Mouse (Mus musculus): ENCODE measurements around the gene BC037034. TPM values are rescaled to one million over a fixed set of nuclear protein-coding genes. Genes with fewer than 3 reads are reported as not detected.
"Not testable (repeated sequence)": the region's sequence is repeated elsewhere in the genome, so short reads cannot be mapped to it uniquely, and the experiment has no call there.

The BC037034 gene
- polyA plus RNA-seq, 1 experiment from 2014 or later, result 4.8 TPM

DNA sequence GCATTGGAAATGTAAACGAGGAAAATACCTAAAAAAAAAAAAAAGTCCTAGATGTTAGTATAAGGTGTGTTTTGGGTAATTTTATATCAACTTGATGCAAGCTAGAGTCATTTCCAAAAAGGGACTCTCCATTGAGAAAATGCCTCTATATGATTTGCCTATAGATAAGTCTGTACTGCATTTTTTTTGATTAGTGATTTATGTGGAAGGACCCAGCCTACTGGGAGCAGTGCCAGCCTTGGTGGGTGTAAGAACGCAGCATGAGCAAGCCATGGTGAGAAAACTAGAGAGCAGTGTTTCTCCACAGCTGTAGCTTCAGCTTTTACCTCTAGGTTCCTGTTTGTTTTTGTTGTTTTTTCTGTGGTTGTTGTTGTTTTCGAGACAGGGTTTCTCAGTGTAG lies 40.5 kb downstream of the BC037034 start:
- Histone ChIP-seq H3K36me3 (ENCODE audit: control insufficient read depth, insufficient read depth, low read length) (no peaks in the 10 kb centered on the region), H3K4me2 (ENCODE audit: low read depth, severe bottlenecking) (no peak overlapping the region), H3K4me3 (ENCODE audit: low read depth, low read length) (no peak overlapping the region), H3K9ac (ENCODE audit: low read length) (no peak overlapping the region), H3K27me3 (ENCODE audit: control insufficient read depth, insufficient read depth, low read length) (no peaks in the 10 kb centered on the region), H3K9me3 (ENCODE audit: control insufficient read depth, low read length) (no peaks in the 10 kb centered on the region), H3K27ac (replicated peaks; ENCODE audit: low read depth, low read length) (no peak overlapping the region), H3K4me1 (ENCODE audit: control insufficient read depth, insufficient read depth, low read length) (no peaks in the 10 kb centered on the region)
- 69% methylated on average over 3 of the region's 3 CpGs for WGBS
- no peak for DNase-seq (ENCODE audit: low spot score)
- ATAC-seq (ENCODE audit: insufficient number of reproducible peaks, low FRiP score, low TSS enrichment, low read depth), result no peak

DNA sequence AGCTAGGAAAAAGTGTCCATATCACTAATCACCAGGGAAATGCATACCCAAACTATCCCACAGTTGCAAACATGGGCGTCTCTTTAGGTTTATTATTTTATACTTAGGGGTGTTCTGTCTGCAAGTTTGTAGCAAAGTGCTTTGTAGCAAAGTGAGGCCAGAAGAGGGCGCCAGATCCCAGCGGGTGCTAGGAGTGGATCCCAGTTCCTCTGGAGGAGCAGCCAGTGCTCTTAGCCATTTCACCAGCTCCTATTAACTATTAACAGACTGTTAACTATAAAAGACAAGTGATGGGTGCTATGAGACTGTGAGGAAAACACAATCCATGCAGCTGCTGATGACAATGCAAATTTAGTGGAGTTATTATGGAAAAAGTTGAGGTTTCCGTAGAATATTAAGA lies 41.7 kb downstream of the BC037034 start:
- no peak overlapping the region for H3K27ac ChIP-seq (replicated peaks; ENCODE audit: low read depth, low read length)
- DNase-seq (ENCODE audit: low spot score) (peak; percentile 82), ATAC-seq (ENCODE audit: insufficient number of reproducible peaks, low FRiP score, low TSS enrichment, low read depth) (no peak)

DNA sequence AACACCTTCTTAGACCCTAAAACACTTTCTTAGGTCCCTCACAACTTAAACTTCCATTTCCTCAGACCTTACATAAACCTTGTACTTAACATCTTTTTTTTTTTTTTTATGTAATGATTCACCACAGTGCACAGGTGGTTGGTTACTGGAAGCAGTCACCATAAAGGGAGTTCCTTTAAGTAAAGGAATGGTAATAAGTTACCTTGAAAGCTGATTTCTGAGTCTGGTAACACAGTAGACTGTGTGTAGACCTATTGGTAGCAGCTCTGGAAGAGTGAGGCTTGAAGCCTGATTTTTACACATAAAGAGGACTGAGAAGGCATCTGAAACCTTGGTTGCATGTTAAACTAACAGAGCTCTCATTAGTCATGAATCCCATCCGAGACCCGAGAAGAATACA lies 44.0 kb downstream of the BC037034 start:
- Histone ChIP-seq H3K36me3 (ENCODE audit: control insufficient read depth, insufficient read depth, low read length) (no peaks in the 10 kb centered on the region), H3K9me3 (ENCODE audit: control insufficient read depth, low read length) (0 out of 2 replicates have a peak, but pooled peaks cover 3% of the 10 kb centered on the region), H3K4me2 (ENCODE audit: low read depth, severe bottlenecking) (no peak overlapping the region), H3K9ac (ENCODE audit: low read length) (no peak overlapping the region), H3K27me3 (ENCODE audit: control insufficient read depth, insufficient read depth, low read length) (no peaks in the 10 kb centered on the region), H3K4me3 (ENCODE audit: low read depth, low read length) (no peak overlapping the region), H3K4me1 (ENCODE audit: control insufficient read depth, insufficient read depth, low read length) (no peaks in the 10 kb centered on the region), H3K27ac (replicated peaks; ENCODE audit: low read depth, low read length) (no peak overlapping the region)
- ATAC-seq (ENCODE audit: insufficient number of reproducible peaks, low FRiP score, low TSS enrichment, low read depth) (no peak), DNase-seq (ENCODE audit: low spot score) (no peak)
- 80% methylated on average over 2 of the region's 2 CpGs for WGBS

More for the DNA sequence above, 41.7 kb downstream of the BC037034 start:
- H3K4me3 ChIP-seq (ENCODE audit: low read depth, low read length), result no peak overlapping the region
- no peak overlapping the region for H3K9ac ChIP-seq (ENCODE audit: low read length)
- H3K4me2 ChIP-seq (ENCODE audit: low read depth, severe bottlenecking), result no peak overlapping the region
- H3K9me3 ChIP-seq (ENCODE audit: control insufficient read depth, low read length), result no peaks in the 10 kb centered on the region
- H3K4me1 ChIP-seq (ENCODE audit: control insufficient read depth, insufficient read depth, low read length), result no peaks in the 10 kb centered on the region
- 26% methylated on average over 4 of the region's 4 CpGs for WGBS
- no peaks in the 10 kb centered on the region for H3K27me3 ChIP-seq (ENCODE audit: control insufficient read depth, insufficient read depth, low read length)
- H3K36me3 ChIP-seq (ENCODE audit: control insufficient read depth, insufficient read depth, low read length), result no peaks in the 10 kb centered on the region

DNA sequence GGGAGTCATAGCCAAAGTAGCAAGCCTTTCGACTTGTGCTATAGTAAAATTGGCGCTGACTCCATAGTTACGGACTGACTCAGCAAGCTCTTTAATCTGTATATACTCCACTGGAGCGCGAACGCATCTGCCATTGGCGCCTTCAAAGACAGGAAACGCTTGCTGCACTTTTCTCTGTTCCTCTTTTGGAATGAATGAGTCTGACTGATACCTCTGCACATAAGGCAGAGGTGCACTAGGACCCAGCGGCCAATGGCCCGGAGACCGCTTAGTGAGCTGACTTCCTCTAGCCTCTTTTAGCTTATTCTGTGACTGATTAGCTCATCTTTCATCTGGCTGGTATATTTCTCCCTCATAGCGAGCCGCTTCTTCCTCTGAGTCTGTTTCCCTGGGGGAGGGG lies 47.2 kb downstream of the BC037034 start:
- not testable (repeated sequence) for H3K27me3 ChIP-seq (ENCODE audit: control insufficient read depth, insufficient read depth, low read length); H3K4me1 ChIP-seq (ENCODE audit: control insufficient read depth, insufficient read depth, low read length); H3K9ac ChIP-seq (ENCODE audit: low read length); H3K9me3 ChIP-seq (ENCODE audit: control insufficient read depth, low read length); H3K36me3 ChIP-seq (ENCODE audit: control insufficient read depth, insufficient read depth, low read length); DNase-seq (ENCODE audit: low spot score); ATAC-seq (ENCODE audit: insufficient number of reproducible peaks, low FRiP score, low TSS enrichment, low read depth); H3K4me2 ChIP-seq (ENCODE audit: low read depth, severe bottlenecking); H3K27ac ChIP-seq (replicated peaks; ENCODE audit: low read depth, low read length); H3K4me3 ChIP-seq (ENCODE audit: low read depth, low read length)
- WGBS, result 92% methylated on average over 13 of the region's 13 CpGs

Other genes with a start within 250 kb of the BC037034 start
- not detected in 2 replicates for gene Smok3a, start 242.8 kb downstream of the BC037034 start, polyA plus RNA-seq (2014; fragmentation: Nextera tagmentation; extraction: Ambion mirVana)
- gene Smok3b, start 242.6 kb downstream of the BC037034 start, polyA plus RNA-seq (2014; fragmentation: Nextera tagmentation; extraction: Ambion mirVana), result not detected in 2 replicates
- not detected in 2 replicates for gene Smok3c, start 210.8 kb downstream of the BC037034 start, polyA plus RNA-seq (2014; fragmentation: Nextera tagmentation; extraction: Ambion mirVana)
- 31.5 and 39.9 TPM in 2 replicates for gene Zkscan1, start 178.9 kb downstream of the BC037034 start, polyA plus RNA-seq (2014; fragmentation: Nextera tagmentation; extraction: Ambion mirVana)
- 94.4 and 96.4 TPM in 2 replicates for gene Zscan21, start 147.1 kb downstream of the BC037034 start, polyA plus RNA-seq (2014; fragmentation: Nextera tagmentation; extraction: Ambion mirVana)
- 21.1 and 23.6 TPM in 2 replicates for gene Zfp113, start 108.3 kb downstream of the BC037034 start, polyA plus RNA-seq (2014; fragmentation: Nextera tagmentation; extraction: Ambion mirVana)
- gene Cops6, start 103.0 kb downstream of the BC037034 start, polyA plus RNA-seq (2014; fragmentation: Nextera tagmentation; extraction: Ambion mirVana), result 300 and 307 TPM in 2 replicates
- gene Ap4m1, start 92.0 kb downstream of the BC037034 start, polyA plus RNA-seq (2014; fragmentation: Nextera tagmentation; extraction: Ambion mirVana), result 19.5 and 21.2 TPM in 2 replicates
- 336 and 343 TPM in 2 replicates for gene Mcm7, start 91.6 kb downstream of the BC037034 start, polyA plus RNA-seq (2014; fragmentation: Nextera tagmentation; extraction: Ambion mirVana)
- 140 and 142 TPM in 2 replicates for gene Taf6, start 76.6 kb downstream of the BC037034 start, polyA plus RNA-seq (2014; fragmentation: Nextera tagmentation; extraction: Ambion mirVana)
- gene Cnpy4, start 76.5 kb downstream of the BC037034 start, polyA plus RNA-seq (2014; fragmentation: Nextera tagmentation; extraction: Ambion mirVana), result 58.5 and 64.9 TPM in 2 replicates
- gene Mblac1, start 69.7 kb downstream of the BC037034 start, polyA plus RNA-seq (2014; fragmentation: Nextera tagmentation; extraction: Ambion mirVana), result 7.5 and 8.1 TPM in 2 replicates
- gene Nxpe5, start 38.1 kb downstream of the BC037034 start, polyA plus RNA-seq (2014; fragmentation: Nextera tagmentation; extraction: Ambion mirVana), result 0.07 TPM in 1 of 2 replicates, not detected in the other
- gene Lamtor4, start 8.6 kb downstream of the BC037034 start, polyA plus RNA-seq (2014; fragmentation: Nextera tagmentation; extraction: Ambion mirVana), result 33.0 and 36.3 TPM in 2 replicates
- 3.5 and 4.2 TPM in 2 replicates for gene Gal3st4, start 8.8 kb upstream of the BC037034 start, polyA plus RNA-seq (2014; fragmentation: Nextera tagmentation; extraction: Ambion mirVana)
- gene Gm43720, start 15.9 kb upstream of the BC037034 start, polyA plus RNA-seq (2014; fragmentation: Nextera tagmentation; extraction: Ambion mirVana), result 0.03 and 0.24 TPM in 2 replicates
- gene Gpc2, start 16.0 kb upstream of the BC037034 start, polyA plus RNA-seq (2014; fragmentation: Nextera tagmentation; extraction: Ambion mirVana), result 14.0 and 15.8 TPM in 2 replicates
- gene Stag3, start 16.2 kb upstream of the BC037034 start, polyA plus RNA-seq (2014; fragmentation: Nextera tagmentation; extraction: Ambion mirVana), result 4.6 and 5.5 TPM in 2 replicates
- gene Pvrig, start 77.9 kb upstream of the BC037034 start, polyA plus RNA-seq (2014; fragmentation: Nextera tagmentation; extraction: Ambion mirVana), result 0.13 TPM in 1 of 2 replicates, not detected in the other
- gene Zfp157, start 177.4 kb upstream of the BC037034 start, polyA plus RNA-seq (2014; fragmentation: Nextera tagmentation; extraction: Ambion mirVana), result 45.4 and 46.7 TPM in 2 replicates